Mouse (Mus musculus) megakaryocyte, embryonic 14.5 days (primary cell): Measurements from ENCODE around the gene Mfsd7a.

ENCODE experiments used
- FLI1 ChIP-seq: IDR thresholded peaks from 2 replicates; pipeline ENCODE4 v1.6.1; 2012; ENCODE audit warnings: low read length, inconsistent platforms, mixed read lengths
- GATA1 ChIP-seq: IDR thresholded peaks from 3 replicates; pipeline ENCODE4 v1.6.1; 2012; ENCODE audit warnings: mixed read lengths, low read length, inconsistent platforms, borderline replicate concordance

DNA sequence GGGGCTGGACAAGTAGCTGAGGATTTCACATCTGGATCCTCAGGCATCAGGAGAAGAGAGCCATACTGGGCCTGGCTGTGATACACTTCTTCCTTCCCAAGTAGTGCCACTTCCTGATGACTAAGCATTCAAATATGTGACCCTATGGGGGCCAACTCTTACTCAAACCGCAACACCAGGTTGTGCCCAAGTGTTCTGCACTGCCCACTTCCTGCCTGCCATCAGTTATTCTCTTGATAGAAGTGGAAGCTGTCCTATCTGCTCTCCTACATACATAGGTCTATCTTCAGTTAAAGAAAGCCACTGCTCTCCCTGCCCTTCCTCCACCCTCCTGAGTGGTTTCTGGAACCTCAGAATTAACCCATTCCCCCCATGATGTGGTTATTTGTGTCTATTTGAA lies 43.2 kb downstream of the Mfsd7a start:
- TF ChIP-seq GATA1, result peak; percentile 61; the same call in 1 of the 3 replicates
- no peak for TF ChIP-seq FLI1
